Mouse (Mus musculus): Measurements from ENCODE around the gene Ift27.

GRCm38 (mm10) chr15:78181701-78182405, 7.9 kb upstream of the Ift27 start:
- no peak for TF ChIP-seq CTCF (IDR thresholded peaks at IDR 0.05; ENCODE audit: extremely low read depth, insufficient read length, insufficient replicate concordance, low read depth, low read length)
- TF ChIP-seq POLR2A (IDR thresholded peaks at IDR 0.05; ENCODE audit: low read depth, low read length) = no peak
